Mouse (Mus musculus) heart, postnatal 25 days (tissue): ENCODE data around the gene Hagh. TPM values are rescaled to one million over a fixed set of nuclear protein-coding genes. Genes with fewer than 3 reads are reported as not detected.

ENCODE experiments used
- DNase-seq: peaks from one replicate; pipeline ENCODE4 v3.0.0; 2022; ENCODE audit warnings: low spot score
- intact Hi-C: fragments of 180-260 bp; cut with DNase I; formaldehyde crosslinking; loops from one replicate; pipeline ENCODE4 v1.15.1; 2025
- total RNA-seq, 2 experiments: library from RNA; stranded (reverse); gene quantifications; 2 replicates each; pipeline ENCODE4 v1.2.3; 2021

The Hagh gene
- 100 to 1,000 TPM in 1 of 2 experiments, 10 to 100 TPM in 1; 97.1 to 108 TPM for total RNA-seq

GRCm38 (mm10) chr17:24839842-24840241 is at the start of gene Hagh:
Hagh (plus strand) TSS chr17:24840143.
- no peak for DNase-seq
- intact Hi-C loops = no loop called here

- intact Hi-C loops = no loop called here
- no peak for DNase-seq
Measured at GRCm38 (mm10) chr17:24792190-24792589, 47.8 kb upstream of the Hagh start.

DNA sequence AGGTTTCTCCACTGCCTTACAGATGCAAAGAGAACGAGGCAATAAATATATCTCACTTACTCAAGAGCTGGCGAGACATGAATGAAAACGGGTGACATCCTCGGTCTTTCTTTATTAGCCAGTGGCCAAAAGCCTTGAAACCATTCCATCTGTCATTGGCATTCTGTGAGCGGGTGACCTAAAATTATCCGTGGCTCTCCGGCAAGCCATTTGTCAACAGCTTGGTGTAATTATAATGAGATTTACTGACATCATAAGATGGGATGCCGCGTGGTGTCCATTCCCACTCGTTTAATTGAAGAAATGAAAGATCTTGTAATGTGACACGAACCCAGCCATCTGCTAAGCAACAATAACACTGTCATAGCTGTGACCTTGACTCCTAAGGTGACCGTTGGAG is 45.2 kb upstream of the Hagh start:
- DNase-seq = no peak
- intact Hi-C loops = no loop called here

DNA sequence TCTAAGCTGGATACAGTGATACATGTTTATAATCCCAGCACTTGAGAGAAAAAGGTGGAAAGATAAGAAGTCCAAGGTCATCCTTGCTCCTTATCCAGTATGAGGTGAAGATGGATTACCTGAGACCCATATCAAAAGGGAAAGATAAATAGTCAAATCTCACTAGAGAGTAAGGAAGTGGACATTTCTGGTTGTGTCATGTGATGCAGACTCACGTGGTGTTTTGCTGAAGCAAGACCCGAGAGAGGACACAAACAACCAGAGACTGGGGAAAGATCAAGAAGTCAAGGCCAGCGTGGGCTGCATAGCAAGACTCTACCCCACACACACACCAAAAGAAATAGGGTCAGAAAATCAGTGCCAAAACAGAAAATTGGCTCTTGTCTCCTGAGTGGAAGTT is 43.0 kb upstream of the Hagh start:
- DNase-seq = no peak
- intact Hi-C loops = no loop called here

- intact Hi-C loops = no loop called here
Measured at GRCm38 (mm10) chr17:24798229-24798628, 41.7 kb upstream of the Hagh start.

DNA sequence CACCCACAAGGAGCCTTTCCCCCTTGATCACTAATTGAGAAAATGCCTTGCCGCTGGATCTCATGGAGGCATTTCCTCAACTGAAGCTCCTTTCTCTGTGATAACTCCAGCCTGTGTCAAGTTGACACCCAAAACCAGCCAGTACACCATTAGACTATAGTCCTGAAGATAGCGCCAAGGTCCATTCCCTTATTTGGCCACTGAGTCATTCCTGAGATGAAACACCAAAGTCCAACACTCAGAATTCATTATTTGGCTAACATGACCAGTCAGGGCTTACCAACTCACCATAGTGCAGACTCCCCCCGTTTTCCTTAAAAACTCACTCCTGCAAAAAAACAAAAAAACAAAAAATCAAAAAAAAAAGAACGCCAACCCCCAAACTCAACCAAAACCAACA is 40.5 kb upstream of the Hagh start:
- intact Hi-C loops = no loop called here
- DNase-seq = no peak

More at GRCm38 (mm10) chr17:24798229-24798628, 41.7 kb upstream of the Hagh start:
- no peak for DNase-seq

DNA sequence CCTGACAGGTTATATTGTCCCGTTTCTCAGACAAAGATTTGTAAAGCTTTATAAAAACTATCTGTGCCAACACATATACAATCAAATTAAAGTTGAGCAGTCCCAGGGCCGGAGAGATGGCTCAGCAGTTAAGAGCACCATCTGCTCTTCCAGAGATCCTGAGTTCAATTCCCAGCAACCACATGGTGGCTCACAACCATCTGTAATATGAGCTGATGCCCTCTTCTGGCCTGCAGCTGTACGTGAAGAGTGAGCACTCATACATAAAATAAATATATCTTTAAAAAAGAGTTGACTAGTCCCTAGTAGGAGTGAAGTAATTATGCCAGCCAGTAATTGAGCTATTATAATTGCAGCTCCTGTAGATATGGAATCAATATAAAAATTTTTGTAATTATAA is 39.4 kb upstream of the Hagh start:
- no peak for DNase-seq
- intact Hi-C loops = no loop called here

- DNase-seq = peak; percentile 6
Measured at GRCm38 (mm10) chr17:24803952-24804951, 35.7 kb upstream of the Hagh start, which contains the start of gene Meiob. Meiob (plus strand) TSS chr17:24804289.

DNA sequence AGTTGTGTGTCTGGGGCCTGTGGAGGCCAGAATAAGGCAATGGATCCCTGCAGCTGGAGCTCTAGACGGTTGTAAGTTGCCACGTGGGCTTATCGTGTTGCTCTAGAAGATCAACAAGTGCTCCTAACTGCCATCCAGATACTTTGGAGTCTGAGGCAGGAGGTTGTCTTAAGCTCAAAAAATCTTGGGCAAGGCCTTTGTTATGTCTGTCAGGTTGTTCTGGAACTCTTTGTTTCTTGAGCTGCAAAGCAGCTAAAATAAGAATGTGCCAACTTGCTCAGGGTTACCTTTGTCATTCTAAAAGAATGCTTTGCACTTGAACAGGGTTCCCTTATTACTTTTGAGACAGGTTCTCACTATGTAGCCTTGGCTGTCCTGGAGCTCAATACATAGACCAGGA is 28.7 kb upstream of the Hagh start:
- intact Hi-C loops = no loop called here
- no peak for DNase-seq

More at GRCm38 (mm10) chr17:24803952-24804951, 35.7 kb upstream of the Hagh start, which contains the start of gene Meiob:
- intact Hi-C loops = no loop called here

- no peak for DNase-seq
- intact Hi-C loops = no loop called here
Measured at GRCm38 (mm10) chr17:24812215-24812614, 27.7 kb upstream of the Hagh start.

DNA sequence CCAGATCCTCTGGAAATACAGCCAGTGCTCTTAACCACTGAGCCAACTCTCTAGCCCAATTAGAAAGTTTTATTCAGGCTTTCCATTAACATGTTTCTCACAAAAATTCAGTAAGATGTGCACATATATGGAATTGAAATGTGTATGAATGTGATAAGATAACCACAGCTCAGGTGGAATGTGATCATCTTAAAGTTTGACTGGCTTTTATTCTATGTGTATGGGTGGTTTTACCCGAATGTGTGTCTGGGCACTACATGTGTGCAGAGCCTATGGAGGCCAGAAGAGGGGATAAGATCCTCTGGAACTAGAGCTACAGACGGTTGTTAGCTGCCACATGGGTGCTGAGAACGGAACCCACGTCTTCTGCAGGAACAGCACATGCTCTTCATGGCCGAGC is 24.7 kb upstream of the Hagh start:
- no peak for DNase-seq
- intact Hi-C loops = no loop called here

DNA sequence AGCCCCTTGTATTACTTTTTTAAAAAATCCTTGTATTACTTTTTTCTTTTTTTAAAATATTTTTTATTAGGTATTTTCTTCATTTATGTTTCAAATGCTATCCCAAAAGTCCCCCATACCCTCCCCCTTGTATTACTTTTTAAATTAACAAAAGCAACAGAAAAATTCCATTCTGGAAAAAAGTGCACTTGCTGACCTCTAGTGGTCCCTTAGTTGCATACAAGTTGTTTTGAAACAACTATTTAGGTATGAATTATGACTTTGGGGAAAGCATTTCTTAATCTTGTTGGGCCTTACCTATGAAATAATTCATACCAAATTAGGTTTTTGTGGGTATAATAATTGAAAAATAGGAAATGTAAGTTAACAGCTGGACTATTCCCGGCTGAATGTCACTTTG is 22.4 kb upstream of the Hagh start:
- intact Hi-C loops = loop anchor here (1.0 kb wide), 1 partner anchor 72 kb away; no protein-coding TSS in a partner anchor
- DNase-seq = no peak

DNA sequence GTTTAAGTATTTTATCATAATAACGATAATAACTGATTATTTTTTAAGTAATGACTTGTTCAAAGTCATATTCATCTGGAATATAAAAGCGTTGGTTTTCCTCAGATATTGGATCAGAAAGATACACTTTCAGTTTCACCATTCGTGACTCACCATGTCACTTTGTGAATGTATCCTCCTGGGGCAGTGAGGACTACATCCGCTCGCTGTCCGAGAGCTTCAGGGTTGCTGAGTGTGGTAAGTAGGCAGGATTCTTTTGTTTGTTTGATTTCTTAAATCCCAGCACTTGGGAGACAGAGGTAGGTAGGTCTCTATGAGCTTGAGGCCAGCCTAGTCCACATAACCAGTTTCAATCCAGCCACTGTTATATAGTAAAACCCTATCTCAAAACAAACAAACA is 21.8 kb upstream of the Hagh start:
- intact Hi-C loops = no loop called here
- DNase-seq = no peak

DNA sequence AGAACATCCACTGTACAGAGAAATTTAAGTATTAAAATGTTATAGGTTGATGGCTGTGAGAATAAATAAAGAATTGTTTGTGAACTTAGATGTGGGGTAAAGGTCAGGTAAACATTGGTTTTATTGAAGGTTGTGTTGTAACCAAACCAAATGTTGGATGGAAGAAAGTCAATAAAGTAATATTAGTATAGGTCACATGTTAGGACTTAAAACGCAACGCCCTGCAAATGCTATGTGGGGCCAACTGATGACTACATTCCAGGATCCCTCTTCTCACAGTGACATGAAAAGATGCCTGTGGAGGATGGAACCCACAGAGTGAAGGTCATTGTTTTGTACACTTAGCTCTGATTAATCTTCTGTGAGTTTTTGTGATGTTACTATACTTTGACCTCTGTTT is 20.5 kb upstream of the Hagh start:
- no peak for DNase-seq
- intact Hi-C loops = no loop called here

GRCm38 (mm10) chr17:24821351-24822280 is 18.3 kb upstream of the Hagh start:
- no peak for DNase-seq
- intact Hi-C loops = no loop called here

- intact Hi-C loops = no loop called here
- DNase-seq = no peak
Measured at GRCm38 (mm10) chr17:24840341-24840740, 398 bp downstream of the Hagh start.

DNA sequence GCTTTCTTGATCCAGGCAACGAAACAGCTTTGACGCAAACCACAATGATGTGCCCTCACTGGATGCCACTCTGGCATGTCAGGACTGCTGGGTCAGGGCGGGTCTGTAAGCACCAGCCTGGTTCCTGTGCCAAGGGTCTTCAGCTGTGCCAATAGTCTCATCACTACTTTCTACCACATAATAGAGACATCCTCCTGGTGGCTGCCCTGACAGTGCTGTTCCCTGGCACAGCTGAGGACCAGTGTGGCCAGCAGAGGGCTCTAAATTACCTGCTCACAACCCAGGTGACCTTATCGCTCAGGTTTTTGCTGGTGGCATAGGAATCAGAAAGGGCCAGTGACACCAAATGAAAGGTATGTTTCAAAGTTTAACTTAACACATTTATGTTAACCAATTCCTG is 1.2 kb downstream of the Hagh start:
- DNase-seq = no peak
- intact Hi-C loops = no loop called here

DNA sequence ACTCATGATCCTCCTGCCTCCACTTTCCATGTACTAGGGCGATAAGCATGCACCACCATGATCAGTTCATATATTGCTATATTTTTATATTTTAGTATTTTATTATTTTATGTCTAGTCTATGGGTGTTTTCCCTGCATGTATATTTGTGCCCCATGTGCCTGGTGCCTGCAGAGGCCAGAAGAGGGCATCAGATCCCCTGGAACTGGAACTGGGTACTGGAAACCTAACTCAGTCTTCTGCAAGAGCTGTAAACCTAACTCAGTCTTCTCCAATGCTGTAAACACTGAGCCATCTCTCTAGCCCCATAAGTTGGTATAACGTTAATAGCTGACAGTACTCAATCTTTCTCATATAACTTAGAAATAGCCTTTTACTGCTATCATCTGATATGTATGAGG is 2.7 kb downstream of the Hagh start:
- DNase-seq = no peak
- intact Hi-C loops = no loop called here

- DNase-seq = no peak
- intact Hi-C loops = no loop called here
Measured at GRCm38 (mm10) chr17:24844525-24844924, 4.6 kb downstream of the Hagh start.

DNA sequence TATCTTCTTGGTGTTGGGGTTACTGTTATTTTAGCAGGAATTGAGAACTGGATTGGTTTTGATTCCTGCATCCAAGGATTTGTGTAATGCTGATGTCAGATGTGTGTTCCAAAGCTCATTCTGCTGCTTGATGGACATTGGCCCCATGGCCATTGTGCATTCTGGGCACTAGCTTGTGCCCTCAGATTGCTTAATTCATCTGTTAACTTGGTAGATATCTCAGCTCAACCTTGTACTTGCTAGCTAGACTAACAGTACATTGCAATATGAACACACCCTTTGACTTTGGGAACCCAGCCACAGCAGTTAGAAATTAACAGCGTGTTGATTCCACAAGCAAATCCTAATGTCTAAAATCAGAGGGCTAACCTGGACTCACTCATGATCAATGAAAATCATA is 7.4 kb downstream of the Hagh start:
- intact Hi-C loops = no loop called here
- DNase-seq = no peak
